Mouse (Mus musculus): ENCODE measurements around the gene Mecom. TPM values are rescaled to one million over a fixed set of nuclear protein-coding genes. Genes with fewer than 3 reads are reported as not detected.
A peak's percentile ranks its signal among the peaks of the same experiment; 100 is the strongest.

The Mecom gene
- polyA plus RNA-seq, 1 experiment = 7.3 TPM

- TF ChIP-seq POLR2A (IDR thresholded peaks at IDR 0.05; ENCODE audit: borderline replicate concordance, extremely low read depth, insufficient read depth, insufficient read length, poor library complexity, severe bottlenecking) (no peak), CTCF (IDR thresholded peaks at IDR 0.05; ENCODE audit: borderline replicate concordance, extremely low read depth, insufficient read depth, insufficient read length) (no peak)
- DNase-seq (ENCODE audit: low read depth) = peak; percentile 58
Observed at GRCm38 (mm10) chr3:30187812-30188469, 359.9 kb downstream of the Mecom start.

- no peak for DNase-seq (ENCODE audit: low read depth)
- TF ChIP-seq POLR2A (IDR thresholded peaks at IDR 0.05; ENCODE audit: borderline replicate concordance, extremely low read depth, insufficient read depth, insufficient read length, poor library complexity, severe bottlenecking) (no peak), CTCF (IDR thresholded peaks at IDR 0.05; ENCODE audit: borderline replicate concordance, extremely low read depth, insufficient read depth, insufficient read length) (no peak)
Observed at GRCm38 (mm10) chr3:30181807-30182481, 365.9 kb downstream of the Mecom start.

GRCm38 (mm10) chr3:30176615-30177014 lies 371.2 kb downstream of the Mecom start:
- no peak for DNase-seq (ENCODE audit: low read depth)
- TF ChIP-seq CTCF (IDR thresholded peaks at IDR 0.05; ENCODE audit: borderline replicate concordance, extremely low read depth, insufficient read depth, insufficient read length) (no peak), POLR2A (IDR thresholded peaks at IDR 0.05; ENCODE audit: borderline replicate concordance, extremely low read depth, insufficient read depth, insufficient read length, poor library complexity, severe bottlenecking) (no peak)

DNA sequence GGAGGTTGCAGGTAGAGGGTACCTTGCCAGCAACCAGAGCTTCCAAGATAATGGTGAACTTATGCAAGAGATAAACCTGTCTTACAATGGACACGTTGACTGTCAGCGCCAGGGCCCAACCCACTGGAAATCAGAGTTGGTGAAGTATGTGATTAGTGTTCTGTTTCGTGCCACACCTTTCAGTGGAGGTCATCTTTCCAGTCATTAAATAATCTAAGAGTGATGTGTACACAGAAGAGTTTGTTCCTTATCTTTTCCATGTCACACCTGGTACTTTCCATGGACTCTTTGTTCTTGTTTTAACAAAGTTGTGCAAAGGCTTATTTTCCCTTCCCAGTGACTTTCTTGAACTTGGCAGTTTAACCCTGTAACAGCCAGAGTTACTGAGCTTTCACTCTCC lies 374.0 kb downstream of the Mecom start:
- TF ChIP-seq POLR2A (IDR thresholded peaks at IDR 0.05; ENCODE audit: borderline replicate concordance, extremely low read depth, insufficient read depth, insufficient read length, poor library complexity, severe bottlenecking) (no peak), CTCF (IDR thresholded peaks at IDR 0.05; ENCODE audit: borderline replicate concordance, extremely low read depth, insufficient read depth, insufficient read length) (no peak)
- no peak for DNase-seq (ENCODE audit: low read depth)

GRCm38 (mm10) chr3:30168396-30169186 lies 379.2 kb downstream of the Mecom start:
- no peak for DNase-seq (ENCODE audit: low read depth)
- no peak for TF ChIP-seq POLR2A (IDR thresholded peaks at IDR 0.05; ENCODE audit: borderline replicate concordance, extremely low read depth, insufficient read depth, insufficient read length, poor library complexity, severe bottlenecking)
- TF ChIP-seq CTCF (IDR thresholded peaks at IDR 0.05; ENCODE audit: borderline replicate concordance, extremely low read depth, insufficient read depth, insufficient read length) = no peak

GRCm38 (mm10) chr3:30167027-30167426 lies 380.8 kb downstream of the Mecom start:
- no peak for DNase-seq (ENCODE audit: low read depth)
- no peak for TF ChIP-seq CTCF (IDR thresholded peaks at IDR 0.05; ENCODE audit: borderline replicate concordance, extremely low read depth, insufficient read depth, insufficient read length)

DNA sequence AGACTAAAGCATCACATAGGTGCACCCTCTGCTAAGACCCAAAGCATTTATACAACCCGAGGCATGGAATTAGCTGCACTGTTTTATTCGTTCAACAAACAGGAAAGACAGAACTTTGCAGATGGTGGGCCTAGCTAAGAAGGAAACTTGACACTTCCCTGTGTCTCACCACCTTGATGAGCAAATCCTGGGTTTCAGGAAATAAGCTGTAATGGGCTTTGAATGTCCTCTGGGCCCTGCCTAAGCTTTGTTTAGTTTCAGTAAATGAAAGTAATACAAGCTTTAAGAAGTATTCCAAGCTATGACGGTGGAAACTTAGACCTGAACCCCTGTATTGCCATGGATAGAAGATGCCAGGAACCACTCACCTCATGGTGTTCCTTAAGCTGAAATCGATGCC lies 383.0 kb downstream of the Mecom start:
- DNase-seq (ENCODE audit: low read depth) = no peak
- TF ChIP-seq CTCF (IDR thresholded peaks at IDR 0.05; ENCODE audit: borderline replicate concordance, extremely low read depth, insufficient read depth, insufficient read length) (no peak), POLR2A (IDR thresholded peaks at IDR 0.05; ENCODE audit: borderline replicate concordance, extremely low read depth, insufficient read depth, insufficient read length, poor library complexity, severe bottlenecking) (no peak)

DNA sequence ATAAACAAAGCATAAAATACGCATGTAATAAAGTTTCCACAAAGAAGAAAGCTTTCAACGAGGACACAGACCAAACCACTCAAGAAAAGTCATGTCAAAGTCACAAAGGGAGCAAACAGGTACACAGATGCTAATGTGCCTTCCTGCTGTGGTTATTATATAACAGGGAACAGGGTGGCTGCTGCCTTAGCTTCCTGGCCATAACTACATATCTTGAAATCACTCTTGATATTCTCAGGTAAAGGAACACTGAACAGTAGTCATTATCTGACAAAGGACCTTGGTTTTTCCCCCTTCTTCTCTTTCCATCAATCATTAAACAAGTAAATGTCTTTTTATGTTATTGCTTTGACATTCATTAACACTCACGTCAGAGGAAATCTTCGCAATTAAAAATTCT lies 384.4 kb downstream of the Mecom start:
- no peak for TF ChIP-seq POLR2A (IDR thresholded peaks at IDR 0.05; ENCODE audit: borderline replicate concordance, extremely low read depth, insufficient read depth, insufficient read length, poor library complexity, severe bottlenecking)
- no peak for TF ChIP-seq CTCF (IDR thresholded peaks at IDR 0.05; ENCODE audit: borderline replicate concordance, extremely low read depth, insufficient read depth, insufficient read length)
- DNase-seq (ENCODE audit: low read depth) = no peak

- TF ChIP-seq CTCF (IDR thresholded peaks at IDR 0.05; ENCODE audit: borderline replicate concordance, extremely low read depth, insufficient read depth, insufficient read length) (no peak), POLR2A (IDR thresholded peaks at IDR 0.05; ENCODE audit: borderline replicate concordance, extremely low read depth, insufficient read depth, insufficient read length, poor library complexity, severe bottlenecking) (no peak)
- DNase-seq (ENCODE audit: low read depth) = no peak
Observed at GRCm38 (mm10) chr3:30160961-30161670, 386.7 kb downstream of the Mecom start.

DNA sequence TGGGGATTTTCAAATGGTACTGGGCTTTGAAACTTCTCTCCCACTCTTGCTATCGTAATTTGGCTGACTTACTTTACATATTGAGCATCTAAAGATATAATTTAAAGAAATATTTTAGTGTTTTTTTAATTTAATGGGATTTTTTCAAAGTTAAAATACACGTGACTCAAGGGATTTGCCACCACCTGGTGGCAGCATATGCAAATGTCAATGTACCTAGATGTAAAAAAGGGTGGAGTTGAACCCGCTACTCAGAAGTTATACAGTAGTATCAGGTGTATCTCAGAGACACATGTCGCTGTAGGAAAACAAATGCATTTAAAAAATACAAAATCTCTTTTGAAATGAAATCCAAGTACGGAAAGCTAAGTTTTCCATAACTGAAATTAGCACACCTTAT lies 387.5 kb downstream of the Mecom start:
- TF ChIP-seq POLR2A (IDR thresholded peaks at IDR 0.05; ENCODE audit: borderline replicate concordance, extremely low read depth, insufficient read depth, insufficient read length, poor library complexity, severe bottlenecking) (no peak), CTCF (IDR thresholded peaks at IDR 0.05; ENCODE audit: borderline replicate concordance, extremely low read depth, insufficient read depth, insufficient read length) (no peak)
- peak; percentile 5 for DNase-seq (ENCODE audit: low read depth)

- TF ChIP-seq POLR2A (IDR thresholded peaks at IDR 0.05; ENCODE audit: borderline replicate concordance, extremely low read depth, insufficient read depth, insufficient read length, poor library complexity, severe bottlenecking) (no peak), CTCF (IDR thresholded peaks at IDR 0.05; ENCODE audit: borderline replicate concordance, extremely low read depth, insufficient read depth, insufficient read length) (no peak)
Observed at GRCm38 (mm10) chr3:30157128-30157670, 390.6 kb downstream of the Mecom start.

More at GRCm38 (mm10) chr3:30157128-30157670, 390.6 kb downstream of the Mecom start:
- peak; percentile 27 for DNase-seq (ENCODE audit: low read depth)

All from brain, embryonic 14.5 days (tissue).